Mouse (Mus musculus) CH12.LX (cell line): Measurements from ENCODE around the gene Phlpp2. TPM values are rescaled to one million over a fixed set of nuclear protein-coding genes. Genes with fewer than 3 reads are reported as not detected.
A peak's percentile ranks its signal among the peaks of the same experiment; 100 is the strongest.

ENCODE experiments used
- DNase-seq: peaks from one replicate; pipeline ENCODE4 v3.0.0-alpha.2; 2013; ENCODE audit errors: extremely low read depth
- H3K27ac ChIP-seq: 2 replicates; pipeline ENCODE4 v1.5.1; 2012; ENCODE audit warnings: low read depth, mild to moderate bottlenecking, control low read depth, moderate library complexity; ENCODE audit not compliant: insufficient read depth
- H3K27me3 ChIP-seq: replicated peaks from 2 replicates; pipeline ENCODE3; 2012; ENCODE audit warnings: inconsistent platforms
- H3K36me3 ChIP-seq, 2 experiments: replicated peaks in 1 of 2; 2 replicates each; pipeline versions ENCODE3 to v1.6.1; 2012; ENCODE audit warnings: inconsistent platforms in 1 of 2, low read length in 1 of 2, mild to moderate bottlenecking in 1 of 2, mixed read lengths in 1 of 2, moderate library complexity in 1 of 2; ENCODE audit not compliant: control insufficient read depth in 1 of 2, insufficient read depth in 1 of 2
- H3K4me1 ChIP-seq, 2 experiments: 2 replicates each; pipeline ENCODE4 v1.6.1; 2012; ENCODE audit warnings: inconsistent platforms in 1 of 2, moderate library complexity in 1 of 2; ENCODE audit not compliant: insufficient read depth in 2 of 2, control insufficient read depth in 1 of 2
- H3K4me2 ChIP-seq: 2 replicates; pipeline ENCODE4 v1.6.1; 2012; ENCODE audit warnings: low read depth, mild to moderate bottlenecking, control low read depth; ENCODE audit not compliant: poor library complexity, insufficient read depth, severe bottlenecking
- H3K4me3 ChIP-seq, 3 experiments: fragments of 150-350 bp in 1 of 3; sonication (generic) in 1 of 3; replicated peaks in 1 of 3; 2 replicates each; pipeline versions ENCODE3 to v1.5.1; 2011 to 2012; ENCODE audit warnings: low read depth in 2 of 3, low read length in 2 of 3, mild to moderate bottlenecking in 2 of 3, moderate library complexity in 2 of 3, control low read depth in 1 of 3, improper control_type of control experiment in 1 of 3, inconsistent platforms in 1 of 3, mixed read lengths in 1 of 3; ENCODE audit not compliant: poor library complexity in 1 of 3
- H3K79me2 ChIP-seq: replicated peaks from 2 replicates; pipeline ENCODE4 v1.6.1; 2012; ENCODE audit warnings: mild to moderate bottlenecking, moderate library complexity; ENCODE audit not compliant: control insufficient read depth, poor library complexity, insufficient read depth, severe bottlenecking; ENCODE audit errors: extremely low read depth
- H3K9ac ChIP-seq: 2 replicates; pipeline ENCODE4 v1.6.1; 2012; ENCODE audit warnings: low read depth, mild to moderate bottlenecking, control low read depth, moderate library complexity; ENCODE audit not compliant: insufficient read depth
- H3K9me3 ChIP-seq: replicated peaks from 2 replicates; pipeline ENCODE3; 2012; ENCODE audit warnings: low read length, inconsistent platforms, mixed read lengths
- BHLHE40 ChIP-seq: IDR thresholded peaks from 2 replicates; pipeline ENCODE4 v1.6.1; 2011; ENCODE audit warnings: mild to moderate bottlenecking, low read depth, low read length, improper control_type of control experiment
- CHD1 ChIP-seq: IDR thresholded peaks from 2 replicates; pipeline ENCODE4 v1.6.1; 2012; ENCODE audit warnings: low read depth, low read length, improper control_type of control experiment, inconsistent platforms
- CTCF ChIP-seq, 2 experiments: IDR thresholded peaks in 1 of 2; conservative IDR thresholded peaks in 1 of 2; 2 replicates each; pipeline ENCODE4 v1.5.1; 2011 to 2012; ENCODE audit warnings: low read depth in 2 of 2, low read length in 2 of 2, improper control_type of control experiment in 1 of 2, inconsistent platforms in 1 of 2, mild to moderate bottlenecking in 1 of 2, moderate library complexity in 1 of 2
- E2F4 ChIP-seq: IDR thresholded peaks from 2 replicates; pipeline ENCODE4 v1.6.1; 2011; ENCODE audit warnings: low read depth, low read length, improper control_type of control experiment; ENCODE audit not compliant: insufficient replicate concordance
- ELF1 ChIP-seq: IDR thresholded peaks from 2 replicates; pipeline ENCODE4 v1.6.1; 2014; ENCODE audit warnings: low read depth, mild to moderate bottlenecking, inconsistent platforms, low read length, improper control_type of control experiment
- EP300 ChIP-seq: IDR thresholded peaks from 2 replicates; pipeline ENCODE4 v1.6.1; 2011; ENCODE audit warnings: low read length, improper control_type of control experiment
- ETS1 ChIP-seq: conservative IDR thresholded peaks from 2 replicates; pipeline ENCODE4 v1.6.1; 2012; ENCODE audit warnings: low read depth, mild to moderate bottlenecking, inconsistent platforms, low read length, improper control_type of control experiment, moderate library complexity
- GABPA ChIP-seq: IDR thresholded peaks from 2 replicates; pipeline ENCODE4 v1.6.1; 2012; ENCODE audit warnings: low read depth, low read length, improper control_type of control experiment, inconsistent platforms; ENCODE audit not compliant: insufficient replicate concordance
- HCFC1 ChIP-seq: IDR thresholded peaks from 2 replicates; pipeline ENCODE4 v1.6.1; 2012; ENCODE audit warnings: low read depth, mild to moderate bottlenecking, inconsistent platforms, low read length, improper control_type of control experiment
- IRF4 ChIP-seq: IDR thresholded peaks from 2 replicates; pipeline ENCODE4 v1.6.1; 2014; ENCODE audit warnings: low read depth, mild to moderate bottlenecking, inconsistent platforms, low read length, improper control_type of control experiment
- JUN ChIP-seq: IDR thresholded peaks from 2 replicates; pipeline ENCODE4 v1.6.1; 2011; ENCODE audit warnings: low read depth, mild to moderate bottlenecking, low read length, improper control_type of control experiment, moderate library complexity; ENCODE audit not compliant: insufficient read depth
- JUND ChIP-seq: conservative IDR thresholded peaks from 2 replicates; pipeline ENCODE4 v1.6.1; 2011; ENCODE audit warnings: low read depth, low read length, improper control_type of control experiment
- MAFK ChIP-seq: IDR thresholded peaks from 2 replicates; pipeline ENCODE4 v1.6.1; 2011; ENCODE audit warnings: low read length, improper control_type of control experiment; ENCODE audit not compliant: insufficient replicate concordance
- MAZ ChIP-seq: IDR thresholded peaks from 2 replicates; pipeline ENCODE4 v1.6.1; 2012; ENCODE audit warnings: low read depth, mild to moderate bottlenecking, inconsistent platforms, low read length, improper control_type of control experiment, moderate library complexity
- MEF2A ChIP-seq: IDR thresholded peaks from 2 replicates; pipeline ENCODE4 v1.6.1; 2014; ENCODE audit warnings: low read depth, mild to moderate bottlenecking, inconsistent platforms, low read length, improper control_type of control experiment, borderline replicate concordance
- MXI1 ChIP-seq: IDR thresholded peaks from 2 replicates; pipeline ENCODE4 v1.6.1; 2011; ENCODE audit warnings: mild to moderate bottlenecking, low read depth, low read length, improper control_type of control experiment
- NELFE ChIP-seq: IDR thresholded peaks from 2 replicates; pipeline ENCODE4 v1.6.1; 2011; ENCODE audit warnings: low read depth, low read length, improper control_type of control experiment
- NRF1 ChIP-seq: IDR thresholded peaks from 2 replicates; pipeline ENCODE4 v1.6.1; 2014; ENCODE audit warnings: low read depth, mild to moderate bottlenecking, inconsistent platforms, low read length, improper control_type of control experiment, moderate library complexity
- PAX5 ChIP-seq: IDR thresholded peaks from 2 replicates; pipeline ENCODE4 v1.6.1; 2012; ENCODE audit warnings: low read length, inconsistent platforms, mixed read lengths
- POLR2A ChIP-seq: IDR thresholded peaks from 2 replicates; pipeline ENCODE4 v1.6.1; 2011; ENCODE audit warnings: low read depth, mild to moderate bottlenecking, improper control_type of control experiment, low read length
- POLR2AphosphoS2 ChIP-seq: IDR thresholded peaks from 2 replicates; pipeline ENCODE4 v1.6.1; 2011; ENCODE audit warnings: low read depth, low read length, improper control_type of control experiment
- RAD21 ChIP-seq: IDR thresholded peaks from 2 replicates; pipeline ENCODE4 v1.6.1; 2011; ENCODE audit warnings: low read depth, mild to moderate bottlenecking, low read length, improper control_type of control experiment, moderate library complexity
- RCOR1 ChIP-seq: conservative IDR thresholded peaks from 2 replicates; pipeline ENCODE4 v1.6.1; 2012; ENCODE audit warnings: low read depth, mild to moderate bottlenecking, inconsistent platforms, low read length, improper control_type of control experiment
- SIN3A ChIP-seq: IDR thresholded peaks from 2 replicates; pipeline ENCODE4 v1.6.1; 2012; ENCODE audit warnings: low read length, improper control_type of control experiment, inconsistent platforms
- SMC3 ChIP-seq: IDR thresholded peaks from 2 replicates; pipeline ENCODE4 v1.6.1; 2011; ENCODE audit warnings: low read depth, low read length, improper control_type of control experiment
- TBP ChIP-seq: conservative IDR thresholded peaks from 2 replicates; pipeline ENCODE4 v1.6.1; 2011; ENCODE audit warnings: low read depth, low read length, improper control_type of control experiment
- TCF12 ChIP-seq: IDR thresholded peaks from 2 replicates; pipeline ENCODE4 v1.6.1; 2014; ENCODE audit warnings: low read depth, mild to moderate bottlenecking, inconsistent platforms, low read length, improper control_type of control experiment
- UBTF ChIP-seq: IDR thresholded peaks from 2 replicates; pipeline ENCODE4 v1.6.1; 2012; ENCODE audit warnings: low read depth, mild to moderate bottlenecking, inconsistent platforms, low read length, improper control_type of control experiment, moderate library complexity
- USF1 ChIP-seq: IDR thresholded peaks from 2 replicates; pipeline ENCODE4 v1.6.1; 2014; ENCODE audit warnings: low read depth, mild to moderate bottlenecking, inconsistent platforms, low read length, improper control_type of control experiment
- USF2 ChIP-seq: conservative IDR thresholded peaks from 2 replicates; pipeline ENCODE4 v1.6.1; 2011; ENCODE audit warnings: low read depth, low read length, improper control_type of control experiment
- ZC3H11A ChIP-seq: IDR thresholded peaks from 2 replicates; pipeline ENCODE4 v1.6.1; 2012; ENCODE audit warnings: low read depth, mild to moderate bottlenecking, inconsistent platforms, low read length, improper control_type of control experiment
- ZKSCAN1 ChIP-seq: IDR thresholded peaks from 2 replicates; pipeline ENCODE4 v1.6.1; 2012; ENCODE audit warnings: low read depth, inconsistent platforms, low read length, improper control_type of control experiment, borderline replicate concordance
- ZMIZ1 ChIP-seq: IDR thresholded peaks from 2 replicates; pipeline ENCODE4 v1.6.1; 2012; ENCODE audit warnings: low read depth, mild to moderate bottlenecking, inconsistent platforms, low read length, improper control_type of control experiment
- ZNF384 ChIP-seq: IDR thresholded peaks from 2 replicates; pipeline ENCODE4 v1.6.1; 2012; ENCODE audit warnings: low read depth, low read length, improper control_type of control experiment, inconsistent platforms
- dilution Hi-C: fragments of 300-500 bp; cut with MboI; formaldehyde crosslinking; loops from 2 replicates; pipeline ENCODE4 v1.14.3; 2020; ENCODE audit warnings: low sequenced_read_pairs; ENCODE audit not compliant: extremely low pct_unique_long_range_greater_than_20kb, extremely low pct_ligation_motif_present
- in situ Hi-C: fragments of 300-500 bp; cut with MboI; formaldehyde crosslinking; loops from 3 replicates; pipeline ENCODE4 v1.14.3; 2019; ENCODE audit warnings: low sequenced_read_pairs, low pct_ligation_motif_present, low pct_unique_long_range_greater_than_20kb, mixed read lengths
- polyA plus RNA-seq: library from polyadenylated mRNA; unstranded; fragments of >175 nt; gene quantifications from 2 replicates; pipeline ENCODE4 v1.2.1, GENCODE M21; 2012; ENCODE audit warnings: low read depth; ENCODE audit not compliant: insufficient read length
- total RNA-seq, 2 experiments: library from RNA; depleted of rRNA; stranded (reverse); fragments of 300-350 nt in 1 of 2; fragments of >200 nt in 1 of 2; gene quantifications; 2 replicates each; pipeline ENCODE4 v1.2.3; 2012 to 2014

Phlpp2 gene
- total RNA-seq (2012; rRNA removed) (3.1 and 3.8 TPM in 2 replicates), total RNA-seq (2014; rRNA removed) (2.9 and 3.5 TPM in 2 replicates), polyA plus RNA-seq (8.9 and 9.2 TPM in 2 replicates)

GRCm38 (mm10) chr8:109868003-109868679 lies at the start of gene Phlpp2:
Phlpp2 (plus strand) TSS chr8:109868542.
- H3K4me1 ChIP-seq = peaks cover 2 to 44% of the 10 kb centered on the region in 2 experiments; a peak in 2 of 4 replicates
- in situ Hi-C loops = loop anchor here (5.0 kb wide), 1 partner anchor 34 kb away; no protein-coding TSS in a partner anchor
- no peak within 1 kb of the TSS for H3K27ac ChIP-seq

DNA sequence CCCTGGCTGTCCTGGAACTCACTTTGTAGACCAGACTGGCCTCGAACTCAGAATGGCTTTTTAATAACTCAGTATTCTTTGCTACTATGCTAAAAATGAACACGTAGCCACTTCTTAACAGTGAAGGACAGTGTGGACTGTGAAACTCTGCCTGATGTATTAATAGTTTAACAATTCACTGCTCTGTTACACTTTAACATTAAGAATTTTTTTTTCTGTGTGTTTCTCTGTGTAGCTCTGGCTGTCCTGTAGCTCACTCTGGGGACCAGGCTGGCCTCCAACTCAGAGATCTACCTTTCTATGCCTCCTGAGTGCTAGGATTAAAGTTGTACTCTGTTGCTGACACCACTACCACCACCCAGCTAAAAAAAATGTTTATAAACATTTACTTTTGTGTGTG lies 44.8 kb upstream of the Phlpp2 start:
- Histone ChIP-seq H3K27me3 (no peaks in the 10 kb centered on the region), H3K79me2 (peaks cover 2% of the 10 kb centered on the region; the same call in 1 of the 2 replicates), H3K4me3 (no peak overlapping the region), H3K9me3 (no peaks in the 10 kb centered on the region), H3K36me3 (peaks cover 6 to 61% of the 10 kb centered on the region in 2 experiments), H3K27ac (no peak overlapping the region), H3K4me1 (no peaks in the 10 kb centered on the region), H3K9ac (no peak overlapping the region), H3K4me2 (no peak overlapping the region)
- DNase-seq = no peak
- in situ Hi-C loops (no loop called here), dilution Hi-C loops (no loop called here)
- TF ChIP-seq IRF4 = no peak
- TF ChIP-seq SIN3A = no peak
- no peak for TF ChIP-seq POLR2AphosphoS2
- TF ChIP-seq JUN = no peak
- TF ChIP-seq PAX5 = no peak
- no peak for TF ChIP-seq UBTF
- TF ChIP-seq TCF12 = no peak
- no peak for TF ChIP-seq ZNF384
- TF ChIP-seq ZMIZ1 = no peak
- TF ChIP-seq POLR2A = no peak
- TF ChIP-seq JUND = no peak
- TF ChIP-seq GABPA = no peak
- TF ChIP-seq MAFK = no peak
- no peak for TF ChIP-seq NRF1
- TF ChIP-seq ELF1 = no peak
- no peak for TF ChIP-seq ZKSCAN1
- no peak for TF ChIP-seq CHD1
- no peak for TF ChIP-seq ETS1

More at GRCm38 (mm10) chr8:109868003-109868679, at the start of gene Phlpp2:
- Histone ChIP-seq H3K9me3 (no peaks in the 10 kb centered on the region), H3K4me2 (peak within 1 kb of the TSS; percentile 77), H3K79me2 (no peaks in the 10 kb centered on the region), H3K4me3 (peak within 1 kb of the TSS; percentile 63 to 93 (median 80)), H3K27me3 (no peaks in the 10 kb centered on the region), H3K9ac (peak within 1 kb of the TSS; percentile 75), H3K36me3 (peaks cover 0 to 18% of the 10 kb centered on the region in 2 experiments)
- TF ChIP-seq POLR2AphosphoS2 (no peak; the same call in 1 of the 2 replicates), ZKSCAN1 (no peak), MAZ (no peak), MAFK (no peak), MEF2A (no peak), RCOR1 (no peak), SIN3A (no peak), JUN (no peak), TBP (0 out of 2 replicates have a peak, but pooled peaks have one; percentile 18), SMC3 (peak; percentile 25), UBTF (peak; percentile 28; the same call in 1 of the 2 replicates), ZNF384 (no peak), USF1 (no peak), BHLHE40 (no peak), ZMIZ1 (peak; percentile 55), JUND (no peak), EP300 (no peak), NRF1 (peak; percentile 77), E2F4 (no peak), USF2 (no peak), HCFC1 (peak; percentile 45), CTCF (conservative IDR thresholded peaks at IDR 0.05 in 1 of 2, IDR thresholded peaks at IDR 0.05 in 1 of 2; ENCODE audit: low read depth in 2 of 2, low read length in 2 of 2) (peak in 1 of 2 experiments; percentile 60; a peak in 2 of 4 replicates), ZC3H11A (no peak), NELFE (peak; percentile 69), MXI1 (no peak; the same call in 1 of the 2 replicates), TCF12 (peak; percentile 70), PAX5 (no peak), POLR2A (peak; percentile 78), IRF4 (0 out of 2 replicates have a peak, but pooled peaks have one; percentile 11), RAD21 (peak; percentile 50), GABPA (no peak)
- dilution Hi-C loops = no loop called here
- peak; percentile 90 for DNase-seq
